Comparison of ENCODE assay signal across 1 mouse cellular context in the genomic region with DNA sequence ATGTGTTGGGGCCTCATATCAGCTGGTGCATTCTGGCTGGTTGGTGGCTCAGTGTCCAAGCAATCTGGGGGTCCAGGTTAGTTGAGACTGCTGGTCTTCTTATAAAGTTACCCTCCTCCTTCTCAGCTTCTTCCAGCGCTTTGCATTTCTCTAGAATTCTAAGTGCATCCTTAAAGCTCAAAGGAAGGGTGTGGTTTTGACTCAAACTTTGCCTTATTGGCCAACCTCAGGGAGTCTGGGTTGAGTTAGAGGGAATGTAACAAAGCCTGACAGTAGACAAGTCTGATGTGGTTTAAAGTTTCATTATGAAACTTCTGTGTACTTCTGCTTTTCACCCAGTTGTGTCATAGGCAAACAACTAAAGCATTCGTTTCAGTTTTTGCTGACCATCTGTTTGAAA.
TF ChIP-seq lines count a peak whose summit lies in the region.

No protein-coding gene starts in this region.

TF ChIP-seq in MEL, 35 proteins besides CTCF, POLR2A, EP300 and RAD21 (continued from another document):
- TF ChIP-seq ZNF384 (IDR thresholded peaks at IDR 0.05; ENCODE audit: low read depth, low read length) (no peak), NELFE (IDR thresholded peaks at IDR 0.05; ENCODE audit: low read depth, low read length) (no peak)
